Mouse (Mus musculus): ENCODE results near the gene Rusc2.
A peak's percentile ranks its signal among the peaks of the same experiment; 100 is the strongest.

Gene Rusc2

GRCm38 (mm10) chr4:43381408-43382154, at the start of gene Rusc2:
Rusc2 (plus strand) TSS chr4:43381979.
- peak; percentile 22 for DNase-seq (ENCODE audit: low read depth, low spot score)

GRCm38 (mm10) chr4:43334771-43335170, 47.0 kb upstream of the Rusc2 start:
- DNase-seq (ENCODE audit: low read depth, low spot score) = no peak

- no peak for DNase-seq (ENCODE audit: low read depth, low spot score)
These were observed 45.6 kb upstream of the Rusc2 start for GRCm38 (mm10) chr4:43336176-43336575.

- no peak for DNase-seq (ENCODE audit: low read depth, low spot score)
These were observed 41.5 kb upstream of the Rusc2 start for GRCm38 (mm10) chr4:43340096-43340804.

- peak; percentile 1 for DNase-seq (ENCODE audit: low read depth, low spot score)
These were observed 40.4 kb upstream of the Rusc2 start for GRCm38 (mm10) chr4:43341276-43341891.

- no peak for DNase-seq (ENCODE audit: low read depth, low spot score)
These were observed 39.3 kb upstream of the Rusc2 start for GRCm38 (mm10) chr4:43342443-43342842.

- DNase-seq (ENCODE audit: low read depth, low spot score) = no peak
These were observed 36.8 kb upstream of the Rusc2 start for GRCm38 (mm10) chr4:43344932-43345331.

- DNase-seq (ENCODE audit: low read depth, low spot score) = no peak
These were observed 32.6 kb upstream of the Rusc2 start for GRCm38 (mm10) chr4:43349206-43349605.

- DNase-seq (ENCODE audit: low read depth, low spot score) = no peak
These were observed 31.7 kb upstream of the Rusc2 start for GRCm38 (mm10) chr4:43350038-43350560.

- no peak for DNase-seq (ENCODE audit: low read depth, low spot score)
These were observed 28.1 kb upstream of the Rusc2 start for GRCm38 (mm10) chr4:43353662-43354061.

- DNase-seq (ENCODE audit: low read depth, low spot score) = no peak
These were observed 16.7 kb upstream of the Rusc2 start for GRCm38 (mm10) chr4:43364914-43365560.

GRCm38 (mm10) chr4:43367295-43367694, 14.5 kb upstream of the Rusc2 start:
- no peak for DNase-seq (ENCODE audit: low read depth, low spot score)

- DNase-seq (ENCODE audit: low read depth, low spot score) = no peak
These were observed 14.0 kb upstream of the Rusc2 start for GRCm38 (mm10) chr4:43367787-43368186.

- DNase-seq (ENCODE audit: low read depth, low spot score) = no peak
These were observed 10.4 kb upstream of the Rusc2 start for GRCm38 (mm10) chr4:43371406-43371805.

- no peak for DNase-seq (ENCODE audit: low read depth, low spot score)
These were observed 9.6 kb upstream of the Rusc2 start for GRCm38 (mm10) chr4:43372155-43372554.

GRCm38 (mm10) chr4:43374266-43374665, 7.5 kb upstream of the Rusc2 start:
- no peak for DNase-seq (ENCODE audit: low read depth, low spot score)

GRCm38 (mm10) chr4:43379601-43380000, 2.2 kb upstream of the Rusc2 start:
- no peak for DNase-seq (ENCODE audit: low read depth, low spot score)

GRCm38 (mm10) chr4:43380951-43381350, 828 bp upstream of the Rusc2 start:
- DNase-seq (ENCODE audit: low read depth, low spot score) = no peak

- no peak for DNase-seq (ENCODE audit: low read depth, low spot score)
These were observed 609 bp downstream of the Rusc2 start for GRCm38 (mm10) chr4:43382155-43383020.

- no peak for DNase-seq (ENCODE audit: low read depth, low spot score)
These were observed 1.7 kb downstream of the Rusc2 start for GRCm38 (mm10) chr4:43383246-43384082.
